In genomic region chr11:114068390-114068789, GRCm38 (mm10) we compare ENCODE assay signal across 9 mouse cellular contexts. TPM values are rescaled to one million over a fixed set of nuclear protein-coding genes. Genes with fewer than 3 reads are reported as not detected.
A peak's percentile ranks its signal among the peaks of the same experiment; 100 is the strongest.
DNase-seq lines count a peak whose midpoint lies in the region; ATAC-seq and TF ChIP-seq lines count a peak whose summit lies in the region.
"Had no signal": no experiment of that assay in that cellular context is flagged by ENCODE, and none has a peak within 500 bp of the region (broad histone marks: within the 10 kb centered on the region; RNA-seq: fewer than 3 reads in every experiment).

No protein-coding gene starts in this region.

- no peak for TF ChIP-seq POLR2A in CH12.LX (IDR thresholded peaks at IDR 0.05; ENCODE audit: low read depth, low read length)

- peak; percentile 8 for TF ChIP-seq RAD21 in CH12.LX (IDR thresholded peaks at IDR 0.05; ENCODE audit: low read depth, low read length)

- ATAC-seq in forebrain, embryonic 14.5 days: peak; percentile 50
- no peak for ATAC-seq in megakaryocyte, adult 5-6 weeks (ENCODE audit: poor library complexity, severe bottlenecking)

- H3K27ac ChIP-seq in CH12.LX (ENCODE audit: insufficient read depth, low read depth): no peak overlapping the region
- H3K27ac ChIP-seq in forebrain, embryonic 14.5 days (ENCODE audit: low read depth, low read length): no peak overlapping the region
- peak overlapping the region; percentile 93 for H3K27ac ChIP-seq in hindbrain, embryonic 10.5 days
- H3K27ac ChIP-seq: macrophage had no signal

- H3K4me1 ChIP-seq in CH12.LX (ENCODE audit: control insufficient read depth in 1 of 2, insufficient read depth in 2 of 2): peaks cover 2 to 15% of the 10 kb centered on the region in 2 experiments; a peak in 3 of 4 replicates
- H3K4me1 ChIP-seq in forebrain, embryonic 14.5 days (ENCODE audit: control insufficient read depth, insufficient read depth, low read length): peaks cover 24% of the 10 kb centered on the region
- peaks cover 65% of the 10 kb centered on the region for H3K4me1 ChIP-seq in hindbrain, embryonic 10.5 days (replicated peaks)

- in situ Hi-C loops in CH12.LX (cut with MboI; ENCODE audit: low pct_ligation_motif_present, low pct_unique_long_range_greater_than_20kb, low sequenced_read_pairs): no loop called here

- no peaks in the 10 kb centered on the region for H3K79me2 ChIP-seq in CH12.LX (replicated peaks; ENCODE audit: control insufficient read depth, extremely low read depth, insufficient read depth, poor library complexity, severe bottlenecking)

- 3% methylated on average over 5 of the region's 5 CpGs for WGBS in forebrain, embryonic 14.5 days
- 4% methylated on average over 5 of the region's 5 CpGs for WGBS in hindbrain, embryonic 10.5 days

- no peak overlapping the region for H3K4me2 ChIP-seq in CH12.LX (ENCODE audit: insufficient read depth, low read depth, poor library complexity, severe bottlenecking)
- H3K4me2 ChIP-seq in forebrain, embryonic 14.5 days (ENCODE audit: low read length): no peak overlapping the region

- dilution Hi-C loops in CH12.LX (cut with MboI; ENCODE audit: extremely low pct_ligation_motif_present, extremely low pct_unique_long_range_greater_than_20kb, low sequenced_read_pairs): no loop called here

- peak; percentile 34 for DNase-seq in CH12.LX (ENCODE audit: extremely low read depth)
- DNase-seq in adrenal gland, adult 2 months: peak; percentile 69
- DNase-seq in forebrain, embryonic 14.5 days (ENCODE audit: low spot score): peak; percentile 88
- DNase-seq in hindbrain, embryonic 10.5 days (ENCODE audit: low spot score): peak; percentile 81
- peak; percentile 39 to 59 for DNase-seq in left cerebral cortex, adult 18-20 months (ENCODE audit: low spot score in 2 of 2)
- DNase-seq in mesoderm, embryonic 11.5 days (ENCODE audit: low read depth, low spot score): peak; percentile 83
- peak; percentile 60 for DNase-seq in right cerebral cortex, postnatal 25 days

- no peak overlapping the region for H3K9ac ChIP-seq in CH12.LX (ENCODE audit: insufficient read depth, low read depth)
- H3K9ac ChIP-seq in forebrain, embryonic 14.5 days (ENCODE audit: low read length): no peak overlapping the region

- no peak overlapping the region for H3K4me3 ChIP-seq in CH12.LX (replicated peaks in 1 of 3; ENCODE audit: low read depth in 2 of 3, low read length in 2 of 3, poor library complexity in 1 of 3)
- H3K4me3 ChIP-seq in forebrain, embryonic 14.5 days (ENCODE audit: low read depth, low read length): no peak overlapping the region
- peak overlapping the region; percentile 9; the same call in 1 of the 2 replicates for H3K4me3 ChIP-seq in hindbrain, embryonic 10.5 days

- peak in 1 of 2 experiments; percentile 23; a peak in 2 of 4 replicates for TF ChIP-seq CTCF in CH12.LX (conservative IDR thresholded peaks at IDR 0.05 in 1 of 2, IDR thresholded peaks at IDR 0.05 in 1 of 2; ENCODE audit: low read depth in 2 of 2, low read length in 2 of 2)

- peaks cover 4% of the 10 kb centered on the region for H3K27me3 ChIP-seq in CH12.LX (replicated peaks)
- H3K27me3 ChIP-seq in forebrain, embryonic 14.5 days (replicated peaks; ENCODE audit: control insufficient read depth, insufficient read depth, low read length): peaks cover 17% of the 10 kb centered on the region
- H3K27me3 ChIP-seq in hindbrain, embryonic 10.5 days (ENCODE audit: insufficient read depth, poor library complexity, severe bottlenecking): peaks cover 69% of the 10 kb centered on the region

- TF ChIP-seq EP300 in CH12.LX (IDR thresholded peaks at IDR 0.05; ENCODE audit: low read length): no peak

- H3K36me3 ChIP-seq in CH12.LX (replicated peaks in 1 of 2; ENCODE audit: control insufficient read depth in 1 of 2, insufficient read depth in 1 of 2, low read length in 1 of 2): no peaks in the 10 kb centered on the region
- no peaks in the 10 kb centered on the region for H3K36me3 ChIP-seq in forebrain, embryonic 14.5 days (ENCODE audit: control insufficient read depth, insufficient read depth, low read length)
- no peaks in the 10 kb centered on the region for H3K36me3 ChIP-seq in hindbrain, embryonic 10.5 days

- peaks cover 37% of the 10 kb centered on the region for H3K9me3 ChIP-seq in CH12.LX (replicated peaks; ENCODE audit: low read length)
- H3K9me3 ChIP-seq in forebrain, embryonic 14.5 days (replicated peaks; ENCODE audit: control insufficient read depth, low read length): no peaks in the 10 kb centered on the region
- H3K9me3 ChIP-seq in hindbrain, embryonic 10.5 days: no peaks in the 10 kb centered on the region

TF ChIP-seq in CH12.LX, 34 proteins besides CTCF, POLR2A, EP300 and RAD21:
- TF ChIP-seq JUN (IDR thresholded peaks at IDR 0.05; ENCODE audit: insufficient read depth, low read depth, low read length) (no peak), NELFE (IDR thresholded peaks at IDR 0.05; ENCODE audit: low read depth, low read length) (no peak), SMC3 (IDR thresholded peaks at IDR 0.05; ENCODE audit: low read depth, low read length) (no peak), GABPA (IDR thresholded peaks at IDR 0.05; ENCODE audit: insufficient replicate concordance, low read depth, low read length) (no peak), ETS1 (conservative IDR thresholded peaks at IDR 0.05; ENCODE audit: low read depth, low read length) (no peak), MXI1 (IDR thresholded peaks at IDR 0.05; ENCODE audit: low read depth, low read length) (no peak), CHD2 (IDR thresholded peaks at IDR 0.05; ENCODE audit: low read length) (no peak), E2F4 (IDR thresholded peaks at IDR 0.05; ENCODE audit: insufficient replicate concordance, low read depth, low read length) (no peak), HCFC1 (IDR thresholded peaks at IDR 0.05; ENCODE audit: low read depth, low read length) (no peak)

RNA-seq across cellular contexts. Expression of gene Sdk2, which starts 1.5 kb away (rescaled TPM):
- total RNA-seq in CH12.LX (2012; rRNA removed) (1.2 and 1.7 TPM in 2 replicates), CH12.LX (2014; rRNA removed) (1.2 and 1.3 TPM in 2 replicates)
- polyA plus RNA-seq in CH12.LX (2012; ENCODE audit: insufficient read length, low read depth): 4.8 and 5.3 TPM in 2 replicates
- total RNA-seq in adrenal gland, adult 2 months (2021): 1 to 10 TPM; 2.9 to 3.5 TPM
- 1.1 and 1.4 TPM in 2 replicates for polyA plus RNA-seq in adrenal gland, adult 2 months (2012; rRNA removed)
- 1.1 and 1.6 TPM in 2 replicates for polyA plus RNA-seq in forebrain, embryonic 14.5 days (2014; fragmentation: Nextera tagmentation; extraction: Ambion mirVana)
- 3.2 and 4.3 TPM in 2 replicates for polyA plus RNA-seq in hindbrain, embryonic 10.5 days (2016; fragmentation: Nextera tagmentation; extraction: Ambion mirVana)
- 10 to 100 TPM; 16.7 to 25.2 TPM for total RNA-seq in left cerebral cortex, adult 18-20 months (2021)
- total RNA-seq in megakaryocyte, adult 5-6 weeks (2015): 0.05 and 0.11 TPM in 2 replicates
- 0.04 TPM in 1 of 2 replicates, not detected in the other for total RNA-seq in megakaryocyte, adult 5-6 weeks (2017)

Comparison
In these comparisons a context has a peak if more than half of its experiments do, and no peak if none do; other contexts are left out.
1. DNase-seq: peak in every context shown above with its lines; median percentile 88 in forebrain, embryonic 14.5 days; 83 in mesoderm, embryonic 11.5 days; 81 in hindbrain, embryonic 10.5 days; 69 in adrenal gland, adult 2 months; 60 in right cerebral cortex, postnatal 25 days; 49 in left cerebral cortex, adult 18-20 months; 34 in CH12.LX.